Mouse (Mus musculus): Measurements from ENCODE around the gene Avil.

GRCm38 (mm10) chr10:126997340-126998113 lies 3.0 kb upstream of the Avil start:
- TF ChIP-seq ZC3H11A (IDR thresholded peaks at IDR 0.05; ENCODE audit: low read depth, low read length) (no peak), CTCF (conservative IDR thresholded peaks at IDR 0.05 in 1 of 2, IDR thresholded peaks at IDR 0.05 in 1 of 2; ENCODE audit: low read depth in 2 of 2, low read length in 2 of 2) (no peak)
